Mouse (Mus musculus): ENCODE measurements around the gene Ifnk.

The Ifnk gene

DNA sequence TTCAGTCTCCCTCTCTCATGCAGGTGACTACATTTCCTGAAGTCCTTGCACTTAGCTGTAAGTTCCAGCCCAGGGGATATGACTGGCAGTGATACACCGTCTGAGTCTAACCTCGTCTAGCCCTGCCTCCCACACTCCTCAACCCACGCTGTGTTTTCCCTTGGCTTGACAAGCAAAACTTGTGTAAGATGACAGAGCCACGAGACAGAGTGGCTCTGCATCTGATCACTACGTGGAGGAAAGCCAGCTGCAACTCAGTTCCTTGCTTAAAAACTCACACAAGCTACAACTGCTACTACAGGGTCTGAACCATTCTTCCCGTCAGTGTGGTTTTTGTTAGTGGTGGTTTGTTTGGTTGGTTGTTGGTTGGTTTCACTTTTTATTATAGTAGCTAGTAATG, 11.5 kb upstream of the Ifnk start:
- DNase-seq (ENCODE audit: low read depth) = peak; percentile 9

DNA sequence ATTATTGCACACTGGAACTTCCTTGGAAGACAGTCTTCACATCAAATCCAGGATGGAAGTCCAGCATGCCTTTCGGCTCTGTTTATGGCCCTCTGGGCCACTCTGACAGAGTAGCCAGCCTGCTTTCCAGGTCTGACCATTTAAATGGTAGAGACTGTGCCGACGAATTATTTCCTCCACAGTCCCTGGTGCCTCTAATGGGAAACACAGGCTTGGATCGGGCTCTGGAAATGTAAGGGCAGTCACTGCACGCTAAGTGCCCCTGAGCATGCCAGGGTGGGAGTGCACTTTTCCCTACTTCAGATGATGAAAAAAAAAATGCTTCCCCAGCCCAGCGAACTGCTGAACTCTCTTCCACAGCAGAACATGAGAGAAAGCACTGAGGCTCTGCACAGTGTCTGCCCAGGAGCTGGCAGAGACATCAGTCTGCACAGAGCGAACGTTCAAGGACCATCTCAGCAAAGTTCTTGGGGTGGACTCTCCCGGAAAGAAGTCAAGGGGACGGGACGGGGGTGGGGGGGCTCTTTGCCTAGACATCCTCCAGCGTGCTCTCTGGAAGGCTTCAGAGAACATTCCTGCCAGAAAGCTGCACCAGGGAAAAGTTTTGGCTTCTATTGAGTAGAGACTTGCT, 8.3 kb upstream of the Ifnk start:
- DNase-seq (ENCODE audit: low read depth) = no peak

DNA sequence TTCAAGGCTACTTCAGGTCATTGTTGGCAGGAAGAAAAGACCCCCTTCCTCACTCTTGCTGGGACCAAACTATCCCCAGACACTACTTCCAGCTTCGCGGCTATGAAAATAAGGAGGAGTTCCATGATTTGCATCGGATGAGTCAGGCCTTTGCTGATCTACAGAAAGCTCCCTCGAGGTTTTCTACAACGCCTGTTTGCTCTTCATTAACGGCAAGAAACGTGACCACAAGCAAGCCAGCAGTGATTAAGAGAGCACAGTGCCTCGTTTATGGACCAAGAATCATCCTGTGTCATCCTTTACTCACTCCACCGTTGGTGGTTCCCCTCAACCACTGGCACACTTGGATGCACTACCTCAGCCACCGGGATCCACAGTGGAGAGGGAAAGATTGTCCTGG, 6.1 kb upstream of the Ifnk start:
- DNase-seq (ENCODE audit: low read depth) = no peak

DNA sequence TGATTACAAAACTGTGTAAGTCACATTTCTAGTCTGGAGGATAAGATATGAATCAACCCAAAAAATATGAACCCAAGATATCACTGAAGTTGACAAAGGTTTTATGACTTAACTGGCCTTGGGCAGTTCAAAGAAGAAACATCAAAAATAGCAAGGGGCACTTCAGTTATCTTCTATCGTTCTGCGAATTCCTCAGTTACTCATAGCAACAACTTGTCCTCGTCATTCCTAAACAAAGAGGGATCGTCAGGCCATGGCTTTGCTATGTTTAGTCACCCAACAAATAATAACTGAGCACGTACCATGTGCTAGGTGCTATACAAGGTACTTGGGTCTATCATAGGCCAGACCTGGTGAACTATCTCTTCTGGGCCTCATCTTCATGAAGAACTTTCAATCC, 5.3 kb upstream of the Ifnk start:
- no peak for DNase-seq (ENCODE audit: low read depth)

DNA sequence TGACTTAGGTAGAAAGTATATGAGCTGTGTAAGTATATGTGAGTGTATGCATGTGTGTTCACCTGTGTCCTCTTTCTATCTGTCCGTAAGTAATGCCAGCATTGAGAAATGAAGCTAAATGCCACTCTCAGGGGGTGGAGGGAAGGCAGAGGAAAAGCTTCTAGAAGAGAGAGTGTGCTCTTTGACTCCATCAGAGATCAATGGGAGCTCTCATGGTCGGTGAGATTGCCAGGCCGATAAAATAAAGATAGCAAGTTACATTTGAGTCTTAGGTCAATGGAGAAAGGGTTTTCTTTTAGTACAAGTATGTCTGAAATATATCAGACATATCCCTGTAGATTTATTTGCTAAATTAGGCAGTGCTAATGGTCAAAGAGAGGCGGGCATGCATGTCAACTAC, 3.5 kb upstream of the Ifnk start:
- no peak for DNase-seq (ENCODE audit: low read depth)

DNA sequence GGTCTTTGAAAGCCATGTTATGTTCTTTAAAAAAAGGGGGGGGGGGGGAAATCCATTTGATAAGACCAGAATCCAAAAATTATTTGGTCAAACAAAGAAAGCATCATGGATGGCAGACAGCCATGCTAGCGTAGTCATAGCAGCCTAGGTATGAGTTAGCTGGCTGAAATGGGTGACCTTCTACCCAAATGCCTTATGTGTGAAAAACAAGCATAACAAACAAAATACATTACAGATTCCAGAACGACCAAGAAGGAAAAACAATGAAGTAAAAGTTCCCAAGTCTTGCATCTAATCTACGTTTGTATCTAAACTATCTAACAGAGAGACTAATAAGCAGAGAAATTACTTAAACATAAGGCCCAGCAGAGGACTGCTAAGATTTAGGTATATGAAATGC, 1.1 kb upstream of the Ifnk start:
- DNase-seq (ENCODE audit: low read depth) = peak; percentile 11

DNA sequence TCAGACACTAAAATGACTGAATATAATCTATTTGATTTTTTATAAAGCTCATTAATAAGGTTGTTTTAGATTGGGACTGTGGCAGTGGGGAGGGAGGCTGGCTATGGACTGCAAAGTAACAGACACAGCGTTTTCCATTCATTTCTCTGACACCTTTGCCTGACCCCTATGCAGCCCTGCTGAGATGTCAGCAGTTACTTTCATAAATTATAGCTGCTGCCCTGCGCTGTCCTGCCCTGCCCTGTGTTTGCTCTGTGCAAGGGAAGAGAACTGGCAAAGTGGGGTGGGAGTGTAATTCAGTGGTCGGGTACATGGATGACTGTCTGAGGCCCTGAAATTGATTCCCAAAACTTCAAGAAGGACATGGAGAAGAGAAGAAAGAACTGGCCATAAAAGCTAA, 2.2 kb downstream of the Ifnk start:
- no peak for DNase-seq (ENCODE audit: low read depth)

DNA sequence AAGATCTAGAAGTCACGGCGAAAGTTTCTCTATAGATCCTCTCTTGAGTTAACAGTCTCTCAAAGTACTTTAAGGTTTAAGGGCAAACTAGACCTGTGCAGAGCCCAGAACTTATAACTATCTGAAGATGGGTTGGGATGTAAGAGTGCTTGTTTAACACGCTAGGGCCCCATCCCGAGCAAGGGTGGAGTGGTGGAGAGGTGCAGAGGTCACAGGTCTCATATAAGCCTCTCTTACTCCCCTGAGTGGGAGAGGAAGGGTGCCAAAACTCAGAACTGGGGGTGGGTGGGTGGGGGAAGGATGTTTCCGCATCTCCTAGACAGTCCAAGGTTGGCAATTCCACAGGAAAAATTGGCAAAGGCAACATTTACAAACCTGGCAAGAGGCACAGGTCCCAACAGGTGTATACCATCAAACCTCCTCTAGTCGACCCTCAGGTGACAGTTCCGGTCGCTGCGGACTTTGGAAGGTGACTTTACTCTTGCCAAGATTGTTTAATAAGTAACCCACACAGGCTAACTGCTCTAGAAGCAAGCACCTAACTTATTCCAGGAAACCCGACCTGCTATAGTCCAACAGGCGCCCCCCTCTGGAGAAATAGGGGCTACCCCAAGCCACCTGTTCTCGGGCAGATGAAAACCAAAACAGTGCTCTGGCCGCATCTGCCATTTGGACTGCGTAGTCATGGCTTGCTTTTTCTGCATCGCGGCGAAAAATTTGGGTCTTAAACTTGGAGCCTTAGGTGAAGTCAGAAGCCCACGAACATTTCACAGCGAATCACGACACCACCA, 3.5 kb downstream of the Ifnk start:
- peak; percentile 13 for DNase-seq (ENCODE audit: low read depth)

DNA sequence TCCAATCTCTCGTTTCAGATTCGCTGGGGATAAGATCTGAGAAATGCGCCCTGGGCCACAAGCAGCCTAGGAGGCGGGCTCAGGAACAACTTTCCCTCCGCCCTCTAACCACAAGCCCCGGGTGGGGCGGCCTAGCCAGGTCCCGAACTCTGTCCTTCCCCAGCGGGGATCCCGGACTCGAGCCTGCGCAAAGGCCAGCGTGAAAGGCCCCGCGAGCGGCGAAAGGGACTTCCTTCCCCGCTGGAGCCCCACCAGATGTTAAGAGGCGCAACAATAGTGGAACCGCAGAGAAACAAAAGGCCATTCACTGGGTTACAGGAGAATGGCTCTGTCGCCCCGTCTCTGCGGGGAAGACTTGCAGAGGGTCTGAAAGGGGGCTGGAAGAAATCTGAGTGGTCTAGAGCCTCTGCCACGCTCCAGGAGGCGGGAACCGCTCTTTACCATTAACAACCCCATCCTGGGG, 4.3 kb downstream of the Ifnk start:
- peak; percentile 39 for DNase-seq (ENCODE audit: low read depth)

DNA sequence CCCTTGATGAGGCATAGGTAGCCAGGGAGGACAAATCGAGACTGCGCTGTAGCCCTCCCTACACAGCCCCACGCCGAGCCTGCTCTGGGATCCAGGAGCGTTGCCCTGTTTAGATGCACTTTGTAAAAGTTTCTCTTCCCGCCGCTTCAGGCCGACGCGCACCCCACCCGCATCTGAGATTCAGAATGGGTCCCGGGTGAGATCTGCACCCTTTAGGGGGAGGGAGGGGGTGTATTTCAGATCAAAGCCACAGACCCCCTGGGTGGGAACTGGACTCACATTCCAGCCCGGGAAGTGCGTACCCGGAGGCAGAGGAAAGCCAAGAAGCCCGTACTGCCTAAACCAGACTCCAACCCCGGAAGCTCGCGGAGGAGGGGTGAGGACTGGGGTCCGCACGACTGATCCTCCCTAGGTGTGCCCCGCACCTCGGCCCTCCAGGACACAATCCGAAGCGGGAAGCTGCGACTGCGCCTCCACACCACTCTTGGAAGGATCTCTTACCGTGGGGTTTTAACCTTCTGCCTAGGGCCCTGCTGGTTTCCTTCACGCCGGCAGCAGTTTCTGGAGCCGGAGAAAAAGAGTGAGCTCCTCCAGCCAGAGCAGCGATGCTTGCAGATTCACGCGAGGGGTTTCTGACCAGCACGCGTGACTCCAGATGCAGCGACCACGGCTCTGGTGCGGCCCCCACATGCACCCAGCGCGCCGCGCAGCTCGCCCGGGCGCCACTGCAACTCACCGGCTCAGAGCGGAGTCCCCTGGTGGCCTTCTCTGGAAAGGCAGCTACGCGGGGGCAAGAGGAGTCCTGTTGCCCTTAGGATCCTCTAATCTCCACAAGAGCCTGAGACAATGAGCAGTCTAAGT, 5.1 kb downstream of the Ifnk start, which contains the start of gene Mob3b:
Gene Mob3b (minus strand): TSS at position 734 of the 861 bp plus-strand sequence.
- peak; percentile 84 for DNase-seq (ENCODE audit: low read depth)

DNA sequence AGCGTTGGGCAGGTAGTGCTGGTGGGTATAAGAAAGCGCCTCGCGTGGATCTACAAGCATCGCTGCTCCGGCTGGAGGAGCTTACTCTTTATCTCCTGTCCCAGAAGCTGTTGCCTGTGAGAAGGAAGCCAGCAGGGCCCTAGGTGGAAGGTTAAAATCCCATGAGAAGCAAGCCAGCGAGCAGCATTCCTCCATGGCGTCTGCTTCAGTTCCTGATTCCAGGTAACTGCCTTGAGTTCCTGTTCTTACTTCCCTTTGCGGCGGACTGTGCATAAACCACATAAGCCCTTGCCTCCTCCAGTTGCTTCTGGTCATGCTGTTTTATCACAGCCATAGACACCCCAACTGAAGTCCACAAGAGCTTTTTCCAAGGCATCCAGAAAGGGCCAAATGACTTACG, 6.0 kb downstream of the Ifnk start:
- no peak for DNase-seq (ENCODE audit: low read depth)

DNA sequence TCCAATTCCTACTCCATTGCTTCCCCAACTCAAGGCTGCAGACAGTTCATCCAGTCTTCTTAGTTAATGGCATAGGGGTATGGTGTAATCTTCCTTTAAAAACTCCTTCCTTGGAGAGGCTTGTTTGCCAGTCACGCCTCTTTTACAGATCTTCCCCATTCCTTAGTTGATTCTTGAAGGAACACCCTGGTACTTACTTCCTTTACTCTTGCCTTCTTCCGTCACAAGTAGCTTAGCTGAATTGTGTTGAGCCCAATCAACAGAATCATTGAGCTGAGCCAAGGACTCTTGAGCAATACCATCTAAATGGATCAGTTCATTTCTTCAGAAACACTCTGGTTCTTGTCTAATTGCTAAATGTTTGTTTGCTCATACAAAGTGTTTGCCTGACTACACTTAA, 13.4 kb downstream of the Ifnk start:
- no peak for DNase-seq (ENCODE audit: low read depth)

DNA sequence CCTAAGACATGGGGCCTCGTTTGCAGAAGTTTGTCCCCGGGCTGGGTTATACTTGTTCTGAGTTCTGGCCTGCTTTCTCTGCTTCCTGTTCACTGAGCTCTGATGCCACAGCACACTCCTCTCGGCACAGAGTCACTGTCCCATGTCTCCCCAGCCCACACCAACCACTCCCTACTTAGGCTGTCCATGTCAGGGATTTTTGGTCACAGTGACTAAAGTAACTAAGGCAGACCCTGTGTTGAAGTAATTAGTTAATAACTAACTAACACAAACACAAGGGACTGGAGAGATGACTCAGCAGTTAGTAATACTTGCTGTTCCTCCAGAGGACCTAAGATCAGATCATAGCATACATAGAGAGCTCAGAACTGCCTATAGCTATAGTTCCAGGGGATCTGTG, 14.1 kb downstream of the Ifnk start:
- no peak for DNase-seq (ENCODE audit: low read depth)

DNA sequence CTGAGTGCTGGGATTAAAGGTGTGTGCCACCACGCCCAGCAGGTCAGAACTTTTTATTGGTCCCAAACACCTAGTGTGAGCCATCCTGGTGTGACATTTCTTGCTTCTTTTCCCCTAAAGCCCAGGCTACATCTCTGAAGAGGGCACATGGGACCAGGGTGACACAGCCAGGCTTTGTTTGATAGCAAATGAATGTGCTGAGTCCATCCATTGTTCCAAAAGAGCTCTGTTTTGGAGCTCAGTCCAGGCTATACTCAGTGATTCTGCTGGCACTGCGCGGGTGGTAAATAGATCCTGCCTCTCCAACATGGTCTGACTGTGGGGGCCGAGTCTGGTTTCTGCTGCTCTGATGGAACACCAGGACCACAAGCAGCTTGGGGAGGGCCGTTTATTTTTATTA, 16.0 kb downstream of the Ifnk start:
- DNase-seq (ENCODE audit: low read depth) = no peak

DNA sequence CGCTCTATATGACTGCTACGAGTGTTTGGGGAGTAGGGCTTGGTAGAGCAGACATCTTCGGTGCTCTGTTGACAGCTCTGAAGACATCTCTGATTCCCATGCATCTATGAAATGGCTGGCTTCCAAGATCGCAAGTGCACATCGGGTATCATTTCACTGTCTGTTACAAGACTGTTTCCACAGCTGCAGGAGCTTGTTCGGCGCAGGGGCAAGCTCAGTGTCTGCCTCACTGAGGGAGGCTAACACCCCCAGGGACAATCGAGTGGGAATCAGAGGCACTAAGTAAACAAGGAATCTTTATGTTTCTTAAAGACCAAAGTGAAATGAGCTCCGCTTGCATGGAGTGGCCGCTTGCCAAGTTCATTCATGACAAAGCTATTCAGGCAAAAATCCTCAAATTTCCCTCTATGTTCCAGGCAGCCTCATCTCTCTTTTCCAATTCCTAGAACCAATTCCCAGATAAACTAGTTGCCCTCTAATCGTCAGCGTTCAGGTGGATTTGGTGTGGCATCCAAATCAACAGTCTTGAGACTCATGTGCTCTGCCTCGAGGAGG, 17.8 kb downstream of the Ifnk start:
- peak; percentile 86 for DNase-seq (ENCODE audit: low read depth)

DNA sequence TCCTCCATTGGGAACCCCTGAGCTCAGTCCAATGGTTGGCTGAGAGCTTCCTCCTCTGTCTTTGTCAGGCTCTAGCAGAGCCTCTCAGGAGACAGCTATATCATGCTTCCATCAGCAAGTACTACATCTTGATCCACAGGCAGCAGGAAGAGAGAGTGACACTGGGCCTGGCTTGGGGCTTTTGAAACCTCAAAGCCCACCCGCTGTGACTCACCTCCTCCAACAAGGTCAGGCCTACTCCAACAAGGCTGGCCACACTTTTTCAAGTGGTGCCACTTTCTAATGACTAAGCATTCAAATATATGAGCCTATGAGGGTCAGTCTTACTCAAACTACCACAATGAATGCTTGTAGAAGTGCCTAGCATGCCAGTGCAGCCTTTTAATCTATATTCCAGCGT, 20.6 kb downstream of the Ifnk start:
- no peak for DNase-seq (ENCODE audit: low read depth)

DNA sequence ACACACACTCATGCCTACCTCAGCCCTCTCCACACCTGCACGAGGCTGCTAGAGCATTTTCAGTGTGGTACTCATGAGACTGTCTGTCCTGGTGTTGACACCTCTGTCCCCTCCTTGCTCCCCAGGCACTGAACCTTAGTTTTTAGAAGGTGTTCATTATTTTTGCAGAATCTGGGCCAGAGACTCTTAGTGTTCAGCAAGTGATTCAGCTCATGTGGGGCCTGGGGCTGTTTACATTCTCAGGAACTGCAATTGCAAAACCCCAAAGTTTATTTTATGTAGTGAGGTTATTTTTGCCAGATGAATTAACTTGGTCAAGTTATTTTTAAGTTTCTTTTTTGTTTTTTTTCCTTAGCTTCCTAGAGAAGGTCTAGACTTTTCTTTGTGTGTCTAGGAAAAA, 21.7 kb downstream of the Ifnk start:
- peak; percentile 74 for DNase-seq (ENCODE audit: low read depth)

DNA sequence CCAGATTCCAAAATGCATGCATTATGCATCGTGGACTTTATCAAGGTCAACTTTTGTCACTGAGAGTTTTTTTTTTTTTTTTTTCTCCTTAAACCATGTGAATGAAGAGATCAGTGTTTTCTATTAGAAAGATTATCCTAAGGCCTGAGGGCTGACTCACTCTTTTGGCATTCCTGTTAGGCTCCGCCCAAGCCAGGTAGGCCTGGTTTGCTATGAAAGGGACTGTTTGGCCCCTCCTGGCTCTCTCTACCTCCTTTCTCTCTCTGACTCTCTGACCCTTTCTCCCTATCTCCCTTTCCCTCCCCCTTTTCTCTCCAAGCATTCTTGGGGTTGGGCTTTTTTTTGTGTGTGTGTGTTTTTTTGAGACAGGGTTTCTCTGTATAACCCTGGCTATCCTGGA, 23.7 kb downstream of the Ifnk start:
- DNase-seq (ENCODE audit: low read depth) = no peak

DNA sequence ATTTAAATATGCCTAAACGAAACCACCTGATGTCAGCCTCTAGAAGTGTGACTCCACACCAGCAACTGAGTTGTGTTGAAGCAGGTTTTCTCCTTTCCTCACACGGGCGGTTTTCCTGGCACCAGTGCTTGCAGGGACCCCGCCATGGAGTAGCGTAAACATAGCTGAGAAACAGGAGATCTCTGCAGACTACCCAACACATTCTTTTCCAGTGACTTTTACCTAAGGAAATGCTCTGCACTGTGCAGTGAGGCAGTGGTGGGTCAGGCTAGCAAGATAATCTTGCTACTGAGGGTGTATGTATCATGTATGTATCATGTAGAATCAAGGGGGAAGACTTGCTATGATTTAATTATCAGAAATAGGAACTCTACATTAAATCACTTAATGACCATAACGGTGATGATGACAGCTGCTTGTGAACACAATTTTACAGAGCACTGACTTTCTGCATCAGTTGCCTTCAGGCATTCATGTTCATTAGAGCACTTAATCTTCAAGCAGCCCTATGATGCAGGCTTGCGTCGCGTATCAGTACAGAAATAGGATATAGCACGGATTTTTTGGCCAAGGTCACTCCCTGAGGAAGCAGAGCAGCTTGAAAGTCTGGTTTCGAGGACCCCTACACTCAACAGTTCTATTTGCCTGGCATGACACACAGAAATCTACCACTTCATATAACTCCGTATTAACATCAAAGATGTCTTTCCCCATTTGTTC, 26.2 kb downstream of the Ifnk start:
- peak; percentile 8 for DNase-seq (ENCODE audit: low read depth)

DNA sequence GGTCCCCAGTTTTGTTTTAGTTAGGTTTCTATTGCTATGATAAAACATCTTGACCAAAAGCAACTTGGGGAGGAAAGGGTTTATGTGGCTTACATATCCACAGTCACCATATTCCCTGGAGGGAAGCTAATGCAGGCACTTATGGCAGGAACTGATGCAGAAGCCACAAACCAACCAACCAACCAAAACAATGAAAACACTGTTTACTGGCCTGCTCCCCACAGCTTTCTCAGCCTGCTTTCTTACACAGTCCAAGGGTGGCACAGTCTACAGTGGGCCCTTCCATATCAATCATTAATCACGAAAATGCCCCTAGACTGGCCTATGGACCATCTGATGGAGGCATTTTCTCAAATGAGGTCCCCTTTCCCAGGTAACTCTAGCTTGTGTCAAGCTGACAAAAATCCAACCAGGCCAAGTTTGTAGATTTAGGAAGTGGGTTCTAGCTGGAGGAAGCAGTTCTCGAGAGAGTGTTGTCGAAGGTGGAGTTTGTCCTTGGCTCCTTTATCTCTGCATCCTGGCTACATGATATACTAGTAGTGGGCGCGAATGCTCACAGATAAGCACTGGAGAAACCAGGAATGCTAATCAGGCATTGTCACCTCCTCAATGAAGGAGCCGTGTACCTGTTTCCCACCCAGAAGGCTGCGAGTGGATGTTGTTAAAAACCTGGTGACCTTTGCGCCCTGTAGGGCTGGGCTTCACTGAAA, 35.9 kb downstream of the Ifnk start:
- DNase-seq (ENCODE audit: low read depth) = no peak

DNA sequence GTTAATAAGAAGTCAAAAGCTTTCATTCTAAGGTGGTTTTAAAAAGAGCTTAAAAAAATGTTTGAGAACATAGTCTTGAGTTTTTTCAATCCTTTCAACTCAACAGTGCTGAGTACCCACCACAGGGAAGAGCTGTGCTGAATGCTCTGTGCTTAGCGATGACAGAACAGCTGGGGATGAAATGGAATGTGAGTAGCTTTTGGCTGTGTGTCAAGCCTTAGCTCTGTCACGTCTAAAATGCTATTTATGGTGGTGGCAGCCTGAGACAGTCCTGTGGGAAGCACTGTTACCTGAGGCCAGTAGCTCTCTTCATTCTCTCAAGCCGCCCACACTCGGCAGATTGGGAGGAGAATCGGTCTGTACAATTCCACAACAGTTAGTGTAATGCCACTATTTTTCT, 37.9 kb downstream of the Ifnk start:
- DNase-seq (ENCODE audit: low read depth) = no peak
